Mouse (Mus musculus) heart, postnatal 0 days (tissue): ENCODE results near the gene Pgap3.

Experiments used
- CTCF ChIP-seq: IDR thresholded peaks from 2 replicates; pipeline ENCODE4 v1.5.1; 2016; ENCODE audit warnings: antibody characterized with exemption, control low read depth, low read depth
- EP300 ChIP-seq: IDR thresholded peaks from 2 replicates; pipeline ENCODE4 v1.6.1; 2016; ENCODE audit warnings: antibody characterized with exemption, low read depth

GRCm38 (mm10) chr11:98381651-98382050, 18.6 kb downstream of the Pgap3 start:
- no peak for TF ChIP-seq CTCF
- TF ChIP-seq EP300: no peak
